Mouse (Mus musculus): ENCODE results near the gene 4930404H24Rik. TPM values are rescaled to one million over a fixed set of nuclear protein-coding genes. Genes with fewer than 3 reads are reported as not detected.

Gene 4930404H24Rik
- polyA plus RNA-seq, 1 experiment from 2014 or later: not detected

GRCm38 (mm10) chr2:153510136-153510535, 17.5 kb downstream of the 4930404H24Rik start:
- H3K36me3 ChIP-seq (ENCODE audit: control insufficient read depth, insufficient read depth, low read length): no peaks in the 10 kb centered on the region
- peak overlapping the region; percentile 75; the same call in 1 of the 2 replicates for H3K27ac ChIP-seq (ENCODE audit: low read depth, low read length)
- DNase-seq (ENCODE audit: low spot score) (no peak), ATAC-seq (ENCODE audit: low FRiP score) (no peak)
- H3K4me2 ChIP-seq (replicated peaks; ENCODE audit: low read depth, low read length): no peak overlapping the region
- H3K27me3 ChIP-seq (ENCODE audit: control insufficient read depth, insufficient read depth, low read length): peaks cover 4% of the 10 kb centered on the region; the same call in 1 of the 2 replicates
- H3K4me3 ChIP-seq (ENCODE audit: low read depth, low read length): no peak overlapping the region
- peaks cover 9% of the 10 kb centered on the region for H3K4me1 ChIP-seq (replicated peaks; ENCODE audit: control insufficient read depth, insufficient read depth, low read length)
- H3K9me3 ChIP-seq (ENCODE audit: control insufficient read depth, low read length): no peaks in the 10 kb centered on the region
- no peak overlapping the region for H3K9ac ChIP-seq (ENCODE audit: low read depth, low read length)
- WGBS: 88% methylated on average over 8 of the region's 8 CpGs

GRCm38 (mm10) chr2:153511562-153511961, 19.0 kb downstream of the 4930404H24Rik start:
- H3K4me1 ChIP-seq (replicated peaks; ENCODE audit: control insufficient read depth, insufficient read depth, low read length): peaks cover 9% of the 10 kb centered on the region
- 42% methylated on average over 6 of the region's 6 CpGs for WGBS
- peaks cover 4% of the 10 kb centered on the region; the same call in 1 of the 2 replicates for H3K27me3 ChIP-seq (ENCODE audit: control insufficient read depth, insufficient read depth, low read length)
- DNase-seq (ENCODE audit: low spot score): no peak
- ATAC-seq (ENCODE audit: low FRiP score): no peak
- no peaks in the 10 kb centered on the region for H3K9me3 ChIP-seq (ENCODE audit: control insufficient read depth, low read length)
- no peak overlapping the region for H3K4me2 ChIP-seq (replicated peaks; ENCODE audit: low read depth, low read length)
- H3K27ac ChIP-seq (ENCODE audit: low read depth, low read length): no peak overlapping the region
- H3K36me3 ChIP-seq (ENCODE audit: control insufficient read depth, insufficient read depth, low read length): no peaks in the 10 kb centered on the region
- H3K9ac ChIP-seq (ENCODE audit: low read depth, low read length): no peak overlapping the region
- no peak overlapping the region for H3K4me3 ChIP-seq (ENCODE audit: low read depth, low read length)

GRCm38 (mm10) chr2:153512416-153513323, 20.1 kb downstream of the 4930404H24Rik start:
- no peaks in the 10 kb centered on the region for H3K9me3 ChIP-seq (ENCODE audit: control insufficient read depth, low read length)
- H3K36me3 ChIP-seq (ENCODE audit: control insufficient read depth, insufficient read depth, low read length): no peaks in the 10 kb centered on the region
- peaks cover 9% of the 10 kb centered on the region for H3K4me1 ChIP-seq (replicated peaks; ENCODE audit: control insufficient read depth, insufficient read depth, low read length)
- H3K27me3 ChIP-seq (ENCODE audit: control insufficient read depth, insufficient read depth, low read length): peaks cover 4% of the 10 kb centered on the region; the same call in 1 of the 2 replicates
- 83% methylated on average over 14 of the region's 14 CpGs for WGBS
- H3K4me2 ChIP-seq (replicated peaks; ENCODE audit: low read depth, low read length): no peak overlapping the region
- H3K27ac ChIP-seq (ENCODE audit: low read depth, low read length): no peak overlapping the region
- H3K9ac ChIP-seq (ENCODE audit: low read depth, low read length): no peak overlapping the region
- no peak for DNase-seq (ENCODE audit: low spot score)
- no peak overlapping the region for H3K4me3 ChIP-seq (ENCODE audit: low read depth, low read length)
- no peak for ATAC-seq (ENCODE audit: low FRiP score)

GRCm38 (mm10) chr2:153513983-153514382, 21.4 kb downstream of the 4930404H24Rik start:
- H3K27me3 ChIP-seq (ENCODE audit: control insufficient read depth, insufficient read depth, low read length): peaks cover 4% of the 10 kb centered on the region; the same call in 1 of the 2 replicates
- no peak overlapping the region for H3K27ac ChIP-seq (ENCODE audit: low read depth, low read length)
- H3K4me2 ChIP-seq (replicated peaks; ENCODE audit: low read depth, low read length): no peak overlapping the region
- H3K36me3 ChIP-seq (ENCODE audit: control insufficient read depth, insufficient read depth, low read length): no peaks in the 10 kb centered on the region
- H3K4me1 ChIP-seq (replicated peaks; ENCODE audit: control insufficient read depth, insufficient read depth, low read length): peaks cover 8% of the 10 kb centered on the region
- 88% methylated on average over 3 of the region's 3 CpGs for WGBS
- DNase-seq (ENCODE audit: low spot score): no peak
- H3K4me3 ChIP-seq (ENCODE audit: low read depth, low read length): no peak overlapping the region
- H3K9me3 ChIP-seq (ENCODE audit: control insufficient read depth, low read length): no peaks in the 10 kb centered on the region
- H3K9ac ChIP-seq (ENCODE audit: low read depth, low read length): no peak overlapping the region
- no peak for ATAC-seq (ENCODE audit: low FRiP score)

- Histone ChIP-seq H3K4me1 (replicated peaks; ENCODE audit: control insufficient read depth, insufficient read depth, low read length) (peaks cover under 1% of the 10 kb centered on the region), H3K9me3 (ENCODE audit: control insufficient read depth, low read length) (no peaks in the 10 kb centered on the region), H3K27ac (ENCODE audit: low read depth, low read length) (no peak overlapping the region), H3K27me3 (ENCODE audit: control insufficient read depth, insufficient read depth, low read length) (peaks cover 4% of the 10 kb centered on the region; the same call in 1 of the 2 replicates), H3K9ac (ENCODE audit: low read depth, low read length) (no peak overlapping the region), H3K36me3 (ENCODE audit: control insufficient read depth, insufficient read depth, low read length) (no peaks in the 10 kb centered on the region), H3K4me3 (ENCODE audit: low read depth, low read length) (no peak overlapping the region), H3K4me2 (replicated peaks; ENCODE audit: low read depth, low read length) (no peak overlapping the region)
- ATAC-seq (ENCODE audit: low FRiP score): no peak
- no peak for DNase-seq (ENCODE audit: low spot score)
- 82% methylated on average over 14 of the region's 14 CpGs for WGBS
Observed at GRCm38 (mm10) chr2:153514497-153515380, 22.1 kb downstream of the 4930404H24Rik start.

- no peaks in the 10 kb centered on the region for H3K9me3 ChIP-seq (ENCODE audit: control insufficient read depth, low read length)
- no peak overlapping the region for H3K4me2 ChIP-seq (replicated peaks; ENCODE audit: low read depth, low read length)
- no peaks in the 10 kb centered on the region for H3K36me3 ChIP-seq (ENCODE audit: control insufficient read depth, insufficient read depth, low read length)
- WGBS: 89% methylated on average over 6 of the region's 6 CpGs
- no peaks in the 10 kb centered on the region for H3K4me1 ChIP-seq (replicated peaks; ENCODE audit: control insufficient read depth, insufficient read depth, low read length)
- no peak overlapping the region for H3K9ac ChIP-seq (ENCODE audit: low read depth, low read length)
- H3K4me3 ChIP-seq (ENCODE audit: low read depth, low read length): no peak overlapping the region
- no peak overlapping the region for H3K27ac ChIP-seq (ENCODE audit: low read depth, low read length)
- H3K27me3 ChIP-seq (ENCODE audit: control insufficient read depth, insufficient read depth, low read length): peaks cover 4% of the 10 kb centered on the region; the same call in 1 of the 2 replicates
- no peak for ATAC-seq (ENCODE audit: low FRiP score)
- no peak for DNase-seq (ENCODE audit: low spot score)
Observed at GRCm38 (mm10) chr2:153515582-153515981, 23.0 kb downstream of the 4930404H24Rik start.

GRCm38 (mm10) chr2:153516961-153517360, 24.4 kb downstream of the 4930404H24Rik start:
- no peaks in the 10 kb centered on the region for H3K36me3 ChIP-seq (ENCODE audit: control insufficient read depth, insufficient read depth, low read length)
- peaks cover 4% of the 10 kb centered on the region; the same call in 1 of the 2 replicates for H3K27me3 ChIP-seq (ENCODE audit: control insufficient read depth, insufficient read depth, low read length)
- H3K9me3 ChIP-seq (ENCODE audit: control insufficient read depth, low read length): no peaks in the 10 kb centered on the region
- H3K4me2 ChIP-seq (replicated peaks; ENCODE audit: low read depth, low read length): no peak overlapping the region
- H3K9ac ChIP-seq (ENCODE audit: low read depth, low read length): no peak overlapping the region
- H3K4me1 ChIP-seq (replicated peaks; ENCODE audit: control insufficient read depth, insufficient read depth, low read length): peaks cover under 1% of the 10 kb centered on the region; the same call in 1 of the 2 replicates
- no peak for DNase-seq (ENCODE audit: low spot score)
- H3K4me3 ChIP-seq (ENCODE audit: low read depth, low read length): no peak overlapping the region
- WGBS: 46% methylated on average over 4 of the region's 4 CpGs
- no peak overlapping the region for H3K27ac ChIP-seq (ENCODE audit: low read depth, low read length)
- no peak for ATAC-seq (ENCODE audit: low FRiP score)

- 70% methylated on average over 9 of the region's 9 CpGs for WGBS
- H3K27ac ChIP-seq (ENCODE audit: low read depth, low read length): no peak overlapping the region
- H3K4me1 ChIP-seq (replicated peaks; ENCODE audit: control insufficient read depth, insufficient read depth, low read length): peaks cover 8% of the 10 kb centered on the region
- no peaks in the 10 kb centered on the region for H3K36me3 ChIP-seq (ENCODE audit: control insufficient read depth, insufficient read depth, low read length)
- H3K4me3 ChIP-seq (ENCODE audit: low read depth, low read length): no peak overlapping the region
- no peaks in the 10 kb centered on the region; the same call in 1 of the 2 replicates for H3K27me3 ChIP-seq (ENCODE audit: control insufficient read depth, insufficient read depth, low read length)
- H3K9me3 ChIP-seq (ENCODE audit: control insufficient read depth, low read length): no peaks in the 10 kb centered on the region
- no peak overlapping the region for H3K4me2 ChIP-seq (replicated peaks; ENCODE audit: low read depth, low read length)
- H3K9ac ChIP-seq (ENCODE audit: low read depth, low read length): no peak overlapping the region
- no peak for ATAC-seq (ENCODE audit: low FRiP score)
- DNase-seq (ENCODE audit: low spot score): no peak
Observed at GRCm38 (mm10) chr2:153520057-153520456, 27.5 kb downstream of the 4930404H24Rik start.

All from hindbrain, embryonic 11.5 days (tissue).